Mouse (Mus musculus) ovary, adult 2 months (tissue): ENCODE measurements around the gene Magea1. TPM values are rescaled to one million over a fixed set of nuclear protein-coding genes. Genes with fewer than 3 reads are reported as not detected.

Source experiments
- polyA plus RNA-seq: library from polyadenylated mRNA; depleted of rRNA; stranded (reverse); fragments of >200 nt; gene quantifications from 2 replicates; pipeline ENCODE4 v1.2.3, GENCODE M21; 2012; rRNA removed

The Magea1 gene
- polyA plus RNA-seq = not detected in 2 replicates

DNA sequence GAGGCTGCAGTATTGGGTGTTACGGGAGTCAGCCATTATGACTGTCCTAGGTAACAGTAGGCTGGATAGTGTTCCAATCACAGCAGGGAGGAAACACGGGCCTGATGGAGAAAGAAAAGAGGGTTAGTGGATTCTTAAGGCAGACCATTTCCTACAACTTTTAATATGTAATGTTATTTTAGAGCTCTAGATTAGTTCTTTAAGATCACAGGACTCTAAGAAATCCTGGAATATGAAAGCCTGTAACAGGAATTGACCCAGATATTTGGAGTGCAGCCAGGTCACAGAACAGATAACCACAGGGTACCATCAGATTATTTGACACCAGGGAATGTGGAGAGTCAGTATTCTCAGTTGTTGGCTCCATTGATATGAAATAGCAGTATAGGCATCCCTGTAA, at the start of gene Magea1:
Magea1 (minus strand) TSS at position 101 of the 400 bp plus-strand sequence.

DNA sequence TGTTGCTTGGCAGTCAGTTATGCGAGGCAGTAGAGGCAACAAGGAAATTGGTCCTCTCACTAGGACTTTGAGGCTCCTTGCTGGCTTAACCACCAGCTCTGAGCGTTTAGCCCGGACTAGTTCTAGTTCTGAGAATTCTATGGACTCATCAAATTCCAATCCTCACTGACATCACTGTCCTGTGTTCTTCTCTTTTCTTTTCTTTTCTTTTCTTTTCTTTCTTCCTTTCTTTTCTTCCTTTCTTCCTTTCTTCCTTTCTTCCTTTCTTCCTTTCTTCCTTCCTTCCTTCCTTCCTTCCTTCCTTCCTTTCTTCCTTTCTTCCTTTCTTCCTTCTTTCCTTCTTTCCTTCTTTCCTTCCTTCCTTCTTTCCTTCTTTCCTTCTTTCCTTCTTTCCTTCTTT, 38.7 kb upstream of the Magea1 start, which contains the start of gene Cldn34b2:
Cldn34b2 (minus strand) TSS at position 101 of the 400 bp plus-strand sequence.

DNA sequence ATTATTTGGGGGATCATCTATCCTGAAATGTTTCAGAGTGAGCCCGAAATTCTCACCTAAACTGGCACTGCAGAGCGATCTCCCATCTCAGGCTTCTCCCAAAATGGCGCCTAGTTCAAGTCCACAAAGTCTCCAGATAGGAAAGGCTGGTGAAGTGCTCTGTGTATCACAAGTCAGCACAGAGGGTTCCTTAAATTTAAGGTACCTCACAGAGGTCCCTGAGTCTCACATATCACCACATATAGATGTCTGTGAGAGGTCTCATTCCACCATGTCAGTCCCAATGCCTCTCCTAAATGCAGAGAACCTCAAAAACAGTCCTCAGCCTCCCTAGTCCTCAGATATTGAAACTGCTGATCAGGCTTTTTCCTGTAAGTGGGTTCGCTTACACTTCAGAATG, 4.0 kb upstream of the Magea1 start, which contains the start of gene Magea2:
Magea2 (minus strand) TSS at position 101 of the 400 bp plus-strand sequence.

DNA sequence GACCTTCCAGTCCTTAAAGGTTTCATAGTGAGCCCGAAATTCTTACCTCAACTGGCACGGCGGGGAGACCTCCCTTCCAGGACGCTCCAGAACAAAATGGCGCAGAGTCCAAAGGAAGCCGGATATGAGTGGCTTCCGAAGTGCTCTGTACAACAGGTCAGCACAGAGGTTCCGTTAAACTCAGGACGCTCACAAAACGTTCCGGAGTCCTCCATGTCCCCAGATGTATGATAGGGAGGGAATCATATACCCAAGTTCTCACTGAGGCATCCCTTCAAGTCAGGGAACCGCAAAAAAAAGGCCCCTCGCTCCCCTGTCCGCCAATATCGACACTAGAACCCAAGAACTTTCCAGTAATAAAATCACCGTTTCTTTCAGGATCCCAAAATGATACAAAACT, 26.5 kb downstream of the Magea1 start, which contains the start of gene Magea5:
Magea5 (minus strand) TSS at position 101 of the 400 bp plus-strand sequence.

Other genes with a start within 250 kb of the Magea1 start
- not detected in 2 replicates for gene Cldn34b1, start 199.5 kb downstream of the Magea1 start, polyA plus RNA-seq
- not detected in 2 replicates for gene Magea6, start 153.8 kb downstream of the Magea1 start, polyA plus RNA-seq
- gene Magea3, start 140.3 kb downstream of the Magea1 start, polyA plus RNA-seq = not detected in 2 replicates
- gene Magea8, start 93.9 kb downstream of the Magea1 start, polyA plus RNA-seq = not detected in 2 replicates
- gene Magea5, start 26.6 kb downstream of the Magea1 start, polyA plus RNA-seq = not detected in 2 replicates
- not detected in 2 replicates for gene Magea2, start 3.9 kb upstream of the Magea1 start, polyA plus RNA-seq
- not detected in 2 replicates for gene Cldn34b2, start 38.6 kb upstream of the Magea1 start, polyA plus RNA-seq
- gene Sat1, start 126.7 kb upstream of the Magea1 start, polyA plus RNA-seq = 15.5 and 16.1 TPM in 2 replicates
- 7.8 and 8.4 TPM in 2 replicates for gene Acot9, start 172.7 kb upstream of the Magea1 start, polyA plus RNA-seq